Mouse (Mus musculus) cerebellum, postnatal 36 days (tissue): ENCODE measurements at regions not wholly inside any gene's neighbourhood (a gene's known extent, or its start where the extent isn't known, plus 50 kb on each side); places are given as distances from the start of the nearest gene placed in this dataset.

ENCODE experiments used
- DNase-seq, 2 experiments: peaks; one replicate each; pipeline ENCODE4 v3.0.0; 2021 to 2022; ENCODE audit warnings: mixed read lengths in 2 of 2

- no peak for DNase-seq
Observed at GRCm38 (mm10) chr14:97170841-97171240, 651.9 kb upstream of the Klhl1 start.

DNA sequence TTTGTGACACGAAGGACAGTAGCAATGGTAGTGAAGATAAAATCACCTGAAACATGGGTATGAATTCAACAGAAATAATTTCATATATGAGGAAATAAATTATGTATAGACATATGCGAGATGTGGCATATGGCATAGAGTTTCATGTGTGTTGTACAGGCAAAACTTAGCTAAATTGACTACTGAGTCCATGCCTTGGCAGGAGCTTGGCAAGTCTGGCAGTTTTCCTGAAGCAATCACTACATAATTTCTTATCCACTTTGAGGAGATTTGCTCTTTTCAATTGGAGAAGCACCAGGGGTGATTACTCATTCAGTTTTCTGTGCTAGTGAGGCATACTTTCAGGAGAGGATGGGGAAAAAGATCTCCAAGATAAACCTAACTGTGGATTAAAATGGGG lies 646.9 kb upstream of the Klhl1 start:
- no peak for DNase-seq

GRCm38 (mm10) chr14:97148997-97149653 lies 630.2 kb upstream of the Klhl1 start:
- DNase-seq, result no peak

GRCm38 (mm10) chr14:97115918-97116635 lies 597.2 kb upstream of the Klhl1 start:
- DNase-seq, result no peak

DNA sequence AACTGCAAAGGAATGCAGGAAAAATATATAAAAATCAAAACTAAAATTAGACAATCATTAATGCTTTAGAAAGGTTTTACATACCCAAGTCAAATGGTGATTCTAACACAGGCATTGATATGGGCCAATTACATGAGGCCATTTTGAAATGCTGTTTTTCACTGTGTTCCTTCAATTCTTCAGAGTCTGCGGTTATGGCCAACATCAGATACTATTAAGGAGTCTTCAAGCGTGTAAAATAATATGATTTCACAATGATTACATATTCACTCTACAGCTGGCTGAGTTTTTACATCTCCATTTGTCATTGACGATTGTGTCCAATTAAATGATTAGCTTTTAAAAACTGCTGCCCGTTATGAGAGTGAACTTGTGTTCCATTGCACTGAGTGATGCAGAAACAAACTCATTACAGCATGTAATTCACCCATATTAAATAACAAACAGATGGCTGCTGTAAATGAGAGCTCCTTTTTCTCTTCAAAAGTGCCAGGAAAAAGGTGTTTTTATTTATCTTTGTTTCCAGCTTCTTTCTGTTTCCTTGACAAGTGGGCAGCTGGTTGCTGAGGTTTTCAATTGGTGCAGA lies 582.3 kb upstream of the Klhl1 start:
- DNase-seq, result no peak

GRCm38 (mm10) chr14:97093389-97093788 lies 574.5 kb upstream of the Klhl1 start:
- DNase-seq, result no peak

DNA sequence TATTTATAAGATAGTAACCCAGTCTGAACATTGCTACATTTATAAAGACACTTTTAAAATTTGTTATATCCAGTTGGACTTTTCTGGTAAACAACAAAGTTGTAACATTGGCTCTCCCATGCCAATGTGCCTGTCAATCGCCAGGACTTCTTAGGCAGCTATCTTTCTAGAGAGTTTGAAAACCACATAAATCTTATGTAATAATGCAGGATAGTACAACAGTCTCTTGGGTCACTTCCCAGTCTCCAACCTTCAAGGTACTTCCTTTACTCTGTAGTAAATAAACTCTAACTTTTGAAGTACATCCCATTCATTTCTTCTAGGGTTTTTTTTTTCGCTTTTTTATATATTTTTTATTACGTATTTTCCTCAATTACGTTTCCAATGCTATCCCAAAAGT lies 570.0 kb upstream of the Klhl1 start:
- DNase-seq, result no peak

DNA sequence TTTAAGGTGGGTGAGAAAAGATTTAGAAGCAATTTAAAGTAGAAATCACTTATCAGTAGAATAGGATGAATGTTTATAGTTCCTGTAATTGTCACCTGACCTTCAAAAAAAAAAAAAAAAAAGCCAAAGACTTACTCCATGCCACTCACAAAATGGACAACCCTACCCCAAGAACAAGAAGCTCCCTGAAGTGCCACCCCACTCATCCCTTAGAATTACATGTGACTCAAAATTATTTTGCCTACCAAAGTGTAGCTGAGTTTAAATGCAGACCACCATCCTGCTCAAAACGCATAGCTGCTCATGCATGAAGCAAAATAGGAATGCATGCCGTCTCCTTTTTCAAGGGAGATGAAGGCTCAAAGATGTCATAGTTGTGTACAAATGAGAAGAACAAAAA lies 568.4 kb upstream of the Klhl1 start:
- no peak for DNase-seq

DNA sequence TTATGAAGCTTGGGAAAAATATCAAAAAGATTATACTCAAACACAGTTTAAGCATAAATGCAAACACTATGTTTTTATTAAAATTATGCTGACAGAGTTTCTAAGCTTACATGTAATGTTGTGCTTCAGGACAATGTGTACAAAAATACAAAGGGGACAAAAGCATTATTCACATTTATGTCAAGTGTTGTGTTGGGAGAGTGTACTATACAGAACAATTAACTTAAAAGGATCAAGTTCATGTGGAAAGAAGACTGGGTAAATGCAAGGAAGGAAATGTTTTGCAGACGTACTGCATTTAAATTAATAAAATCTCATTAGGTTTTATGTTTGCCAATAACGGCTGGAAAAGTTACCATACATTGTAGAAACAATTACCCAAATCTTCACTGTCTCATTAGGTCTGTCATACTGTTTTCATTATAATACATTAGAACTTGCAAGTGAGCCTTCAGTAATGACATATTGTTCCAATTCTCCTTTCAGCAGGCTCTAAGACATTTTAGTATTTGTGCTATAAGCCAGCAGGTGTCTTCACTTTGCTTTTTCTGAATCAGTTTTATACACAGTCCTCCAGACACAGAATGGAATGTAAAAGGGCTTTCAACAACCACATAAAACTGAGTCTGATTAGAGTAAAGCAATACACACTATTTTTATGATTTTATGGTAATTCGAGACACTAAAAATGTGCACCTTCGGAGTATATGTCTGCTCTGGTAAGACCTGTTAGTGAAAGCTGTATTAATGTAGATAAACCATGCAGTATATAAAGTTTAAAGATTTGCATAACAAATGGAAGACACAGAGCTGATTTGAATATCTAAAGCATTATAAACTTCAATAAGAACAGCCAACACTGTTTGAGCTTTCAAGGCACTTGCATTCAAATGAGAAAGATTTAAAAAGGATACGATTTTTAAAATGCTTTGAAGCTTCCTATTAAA lies 567.7 kb upstream of the Klhl1 start:
- no peak for DNase-seq

- DNase-seq, result no peak
Observed at GRCm38 (mm10) chr14:97074808-97075207, 555.9 kb upstream of the Klhl1 start.

GRCm38 (mm10) chr14:97068770-97069169 lies 549.9 kb upstream of the Klhl1 start:
- no peak for DNase-seq

GRCm38 (mm10) chr14:97068313-97068712 lies 549.4 kb upstream of the Klhl1 start:
- no peak for DNase-seq

- no peak for DNase-seq
Observed at GRCm38 (mm10) chr14:97045321-97045720, 526.4 kb upstream of the Klhl1 start.

- DNase-seq, result no peak
Observed at GRCm38 (mm10) chr14:97039850-97040249, 520.9 kb upstream of the Klhl1 start.

DNA sequence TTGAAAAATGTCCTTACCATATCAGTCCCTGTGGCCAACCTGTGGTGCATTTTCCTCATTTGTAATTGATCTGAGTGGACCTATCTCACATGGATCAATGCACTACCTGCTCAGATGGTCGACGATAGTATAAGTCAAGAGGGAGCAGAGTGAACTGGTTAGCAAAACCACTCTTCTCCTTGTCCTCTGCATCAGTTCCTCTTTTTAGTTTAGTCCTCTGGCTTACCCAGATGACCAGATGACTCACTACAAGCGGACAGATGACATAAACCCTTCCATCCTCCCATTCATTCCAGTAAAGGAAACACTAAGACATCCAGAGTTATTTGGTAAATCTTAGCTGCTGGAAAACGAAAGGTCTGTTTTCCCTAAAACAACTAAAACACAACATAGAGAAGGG lies 509.6 kb upstream of the Klhl1 start:
- no peak for DNase-seq

DNA sequence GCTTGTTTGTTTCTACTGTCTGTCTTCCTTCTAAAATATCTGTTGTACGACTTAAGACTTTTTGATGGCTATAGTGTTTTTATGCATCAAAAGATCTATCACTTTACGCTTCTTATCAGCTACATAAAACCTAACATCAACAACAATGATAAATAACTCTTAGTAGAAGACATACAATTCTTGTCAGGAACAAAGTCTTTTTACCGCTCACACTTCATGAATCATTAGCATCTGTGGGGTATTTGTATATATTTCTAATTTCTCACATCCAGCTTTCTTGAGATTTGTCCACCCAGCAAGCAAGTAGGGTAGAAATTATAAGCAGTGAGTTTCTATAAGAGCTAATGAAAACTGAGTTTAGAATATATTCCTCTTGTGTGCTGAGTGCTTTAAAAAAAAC lies 487.4 kb upstream of the Klhl1 start:
- DNase-seq, result no peak

GRCm38 (mm10) chr14:96995081-96995480 lies 476.2 kb upstream of the Klhl1 start:
- DNase-seq, result no peak

- DNase-seq, result no peak
Observed at GRCm38 (mm10) chr14:96990542-96991162, 471.8 kb upstream of the Klhl1 start.

- DNase-seq, result no peak
Observed at GRCm38 (mm10) chr14:96963074-96963447, 444.2 kb upstream of the Klhl1 start.

DNA sequence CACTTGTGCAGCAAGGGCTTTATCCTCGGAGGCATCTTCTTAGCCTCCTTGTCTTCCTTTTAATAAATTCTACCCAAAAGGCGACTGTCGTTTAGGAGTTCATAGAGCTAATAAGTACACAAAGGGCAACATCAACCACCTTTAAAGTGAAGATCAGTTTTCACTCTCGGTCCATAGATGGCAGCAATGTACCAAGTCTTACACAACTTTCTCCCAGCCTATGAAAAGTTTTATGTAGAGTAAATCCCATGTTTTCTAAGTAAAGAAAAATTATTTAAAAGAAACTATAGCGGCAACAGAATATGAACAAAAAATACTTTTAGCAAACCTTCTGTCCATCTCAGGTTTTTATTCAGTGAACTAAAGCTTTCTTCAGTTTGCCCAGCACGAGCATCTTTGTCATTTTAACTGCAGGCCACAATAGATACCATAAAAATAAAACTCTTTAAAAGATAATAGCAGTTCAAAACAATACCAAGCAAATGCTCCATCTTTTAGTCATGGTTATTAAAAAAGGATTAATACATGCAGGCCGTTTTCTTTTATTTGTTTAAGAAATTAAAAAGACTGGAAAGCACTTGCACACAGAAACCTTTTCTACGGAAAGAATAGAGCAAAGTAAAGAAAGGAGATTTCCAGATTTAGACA lies 443.6 kb upstream of the Klhl1 start:
- no peak for DNase-seq

DNA sequence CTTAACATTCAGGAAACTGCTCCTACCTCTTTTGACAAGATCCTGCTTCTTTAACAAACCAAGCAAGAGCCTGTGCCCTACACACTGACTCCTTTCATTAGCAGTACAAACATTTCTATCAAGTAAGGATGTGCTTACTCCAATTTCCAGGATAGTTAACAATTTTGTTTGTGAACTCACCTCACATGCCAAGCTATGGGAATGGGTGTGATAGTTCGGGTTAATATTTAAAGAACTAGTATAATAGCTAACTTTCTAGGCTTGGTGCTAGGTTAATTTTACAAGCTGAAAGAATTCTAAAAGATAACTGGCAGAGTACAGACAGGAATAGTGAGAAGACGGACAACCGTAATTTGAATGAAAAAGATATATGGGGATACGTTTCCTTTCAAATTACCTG lies 437.2 kb upstream of the Klhl1 start:
- no peak for DNase-seq

GRCm38 (mm10) chr14:96954462-96954861 lies 435.6 kb upstream of the Klhl1 start:
- no peak for DNase-seq
